Mouse (Mus musculus): ENCODE data around the gene Ufl1.

Ufl1 gene

GRCm38 (mm10) chr4:25221927-25222326 is 59.7 kb downstream of the Ufl1 start:
- Histone ChIP-seq H3K36me3 (ENCODE audit: control insufficient read depth, insufficient read depth, low read length, poor library complexity, severe bottlenecking) (no peaks in the 10 kb centered on the region), H3K27me3 (ENCODE audit: control insufficient read depth, insufficient read depth, low read length, poor library complexity, severe bottlenecking) (no peaks in the 10 kb centered on the region)
- DNase-seq (ENCODE audit: low read depth, low spot score), result no peak

DNA sequence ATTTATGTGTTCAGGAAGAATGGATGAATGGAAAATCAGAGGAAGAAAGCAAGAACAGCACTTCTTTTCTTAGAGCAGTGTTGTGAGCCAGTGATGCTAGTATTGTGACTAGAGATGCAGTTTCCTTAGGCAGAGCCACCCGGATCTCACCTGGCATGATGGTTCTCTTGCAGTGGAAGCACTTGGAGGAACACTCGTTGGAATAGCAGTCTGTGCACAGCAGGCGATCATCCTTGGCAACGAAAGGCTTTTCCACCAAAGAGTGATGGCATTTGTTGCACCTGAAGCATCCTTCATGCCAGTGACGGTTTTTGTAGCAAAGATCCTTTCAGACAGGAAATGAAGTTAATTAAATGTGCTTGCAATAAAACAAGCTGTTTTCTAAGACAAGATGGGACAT is 68.2 kb downstream of the Ufl1 start:
- DNase-seq (ENCODE audit: low read depth, low spot score), result no peak
- Histone ChIP-seq H3K27me3 (ENCODE audit: control insufficient read depth, insufficient read depth, low read length, poor library complexity, severe bottlenecking) (no peaks in the 10 kb centered on the region), H3K36me3 (ENCODE audit: control insufficient read depth, insufficient read depth, low read length, poor library complexity, severe bottlenecking) (no peaks in the 10 kb centered on the region)

- DNase-seq (ENCODE audit: low read depth, low spot score), result no peak
- no peaks in the 10 kb centered on the region for H3K27me3 ChIP-seq (ENCODE audit: control insufficient read depth, insufficient read depth, low read length, poor library complexity, severe bottlenecking)
- no peaks in the 10 kb centered on the region for H3K36me3 ChIP-seq (ENCODE audit: control insufficient read depth, insufficient read depth, low read length, poor library complexity, severe bottlenecking)
These were observed 75.5 kb downstream of the Ufl1 start for GRCm38 (mm10) chr4:25206166-25206565.

Measured in splenic B cell, adult 2 months (primary cell).